Mouse (Mus musculus) liver, embryonic 12.5 days (tissue): ENCODE data around the gene Hoxa5. TPM values are rescaled to one million over a fixed set of nuclear protein-coding genes. Genes with fewer than 3 reads are reported as not detected.

Source experiments
- ATAC-seq: fragments of 200-750 bp; cut with Nextera tagmentation; 2 replicates; pipeline ENCODE4 v1.8.0; 2017; ENCODE audit warnings: moderate number of reproducible peaks, mild to moderate bottlenecking, moderate library complexity
- H3K27ac ChIP-seq: fragments of 300-500 bp; sonication (generic); 2 replicates; pipeline ENCODE4 v1.5.1; 2016; ENCODE audit warnings: mild to moderate bottlenecking
- H3K27me3 ChIP-seq: fragments of 300-500 bp; sonication (generic); replicated peaks from 2 replicates; pipeline ENCODE4 v1.6.1; 2016; ENCODE audit warnings: mild to moderate bottlenecking, moderate library complexity
- H3K36me3 ChIP-seq: fragments of 300-500 bp; sonication (generic); 2 replicates; pipeline ENCODE4 v1.6.1; 2016; ENCODE audit warnings: mild to moderate bottlenecking, moderate library complexity
- H3K4me1 ChIP-seq: fragments of 300-500 bp; sonication (generic); 2 replicates; pipeline ENCODE4 v1.6.1; 2016
- H3K4me2 ChIP-seq: fragments of 300-500 bp; sonication (generic); 2 replicates; pipeline ENCODE4 v1.6.1; 2016; ENCODE audit warnings: mild to moderate bottlenecking, moderate library complexity
- H3K4me3 ChIP-seq: fragments of 300-500 bp; sonication (generic); 2 replicates; pipeline ENCODE4 v1.5.1; 2016; ENCODE audit warnings: mild to moderate bottlenecking, moderate library complexity
- H3K9ac ChIP-seq: fragments of 300-500 bp; sonication (generic); 2 replicates; pipeline ENCODE4 v1.6.1; 2016; ENCODE audit warnings: mild to moderate bottlenecking, moderate library complexity
- H3K9me3 ChIP-seq: fragments of 300-500 bp; sonication (generic); replicated peaks from 2 replicates; pipeline ENCODE4 v1.6.1; 2016; ENCODE audit warnings: mild to moderate bottlenecking, moderate library complexity
- WGBS: fragments of 180-500 bp; shearing (Covaris S2); methylation state at CpG from one replicate; pipeline ENCODE4 v1.1.7; 2016; ENCODE audit not compliant: insufficient replicate concordance; 5-methylcytosine and 5-hydroxymethylcytosine counted together
- polyA plus RNA-seq: library from polyadenylated mRNA; unstranded; fragments of >200 nt; fragmentation: Nextera tagmentation; extraction: Ambion mirVana; gene quantifications from 2 replicates; pipeline ENCODE4 v1.2.1, GENCODE M21; 2016

Gene Hoxa5
- polyA plus RNA-seq, 1 experiment from 2014 or later: 2.1 TPM

DNA sequence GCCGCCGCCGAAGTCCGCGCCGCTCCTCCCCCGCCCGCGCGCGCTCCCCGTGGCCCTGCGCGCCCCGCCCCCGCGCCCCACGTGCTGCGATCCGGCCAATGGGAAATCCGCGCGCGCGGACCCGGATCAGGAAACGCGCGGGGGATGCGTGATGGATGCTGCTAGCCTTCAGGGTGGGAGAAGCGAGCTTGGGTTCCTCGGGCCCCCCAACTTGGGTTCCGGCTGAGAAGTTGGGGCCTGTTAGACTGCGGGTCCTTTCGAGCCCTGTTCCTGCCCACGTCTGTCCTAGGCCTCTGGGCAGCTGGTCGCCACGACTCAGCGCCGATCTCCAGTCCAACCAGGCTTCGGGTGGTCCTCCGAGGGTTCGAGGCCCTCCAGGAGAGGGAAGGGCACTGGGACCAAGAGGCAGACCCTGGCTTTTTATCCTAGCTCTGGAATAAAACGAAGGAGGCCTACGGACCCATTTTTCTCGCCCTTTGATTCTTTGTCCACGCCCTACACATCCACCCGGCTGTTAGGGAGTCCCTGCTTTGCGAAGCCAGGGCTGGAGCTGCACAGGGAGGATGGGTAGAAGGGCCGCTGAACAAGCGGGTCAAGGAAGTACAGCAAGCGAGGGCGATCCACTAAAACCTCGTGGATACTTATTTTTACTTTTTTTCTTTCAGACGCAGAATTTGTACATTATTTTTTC is 12.4 kb downstream of the Hoxa5 start:
- H3K9me3 ChIP-seq: no peaks in the 10 kb centered on the region
- 3% methylated on average over 33 of the region's 55 CpGs for WGBS
- no peak overlapping the region for H3K27ac ChIP-seq
- peak overlapping the region; percentile 54 for H3K4me3 ChIP-seq
- peak overlapping the region; percentile 48 for H3K9ac ChIP-seq
- ATAC-seq: 0 out of 2 replicates have a peak, but pooled peaks have one; percentile 24
- H3K4me1 ChIP-seq: peaks cover 13% of the 10 kb centered on the region
- no peaks in the 10 kb centered on the region for H3K36me3 ChIP-seq
- H3K4me2 ChIP-seq: peak overlapping the region; percentile 63
- peaks cover 99% of the 10 kb centered on the region for H3K27me3 ChIP-seq

DNA sequence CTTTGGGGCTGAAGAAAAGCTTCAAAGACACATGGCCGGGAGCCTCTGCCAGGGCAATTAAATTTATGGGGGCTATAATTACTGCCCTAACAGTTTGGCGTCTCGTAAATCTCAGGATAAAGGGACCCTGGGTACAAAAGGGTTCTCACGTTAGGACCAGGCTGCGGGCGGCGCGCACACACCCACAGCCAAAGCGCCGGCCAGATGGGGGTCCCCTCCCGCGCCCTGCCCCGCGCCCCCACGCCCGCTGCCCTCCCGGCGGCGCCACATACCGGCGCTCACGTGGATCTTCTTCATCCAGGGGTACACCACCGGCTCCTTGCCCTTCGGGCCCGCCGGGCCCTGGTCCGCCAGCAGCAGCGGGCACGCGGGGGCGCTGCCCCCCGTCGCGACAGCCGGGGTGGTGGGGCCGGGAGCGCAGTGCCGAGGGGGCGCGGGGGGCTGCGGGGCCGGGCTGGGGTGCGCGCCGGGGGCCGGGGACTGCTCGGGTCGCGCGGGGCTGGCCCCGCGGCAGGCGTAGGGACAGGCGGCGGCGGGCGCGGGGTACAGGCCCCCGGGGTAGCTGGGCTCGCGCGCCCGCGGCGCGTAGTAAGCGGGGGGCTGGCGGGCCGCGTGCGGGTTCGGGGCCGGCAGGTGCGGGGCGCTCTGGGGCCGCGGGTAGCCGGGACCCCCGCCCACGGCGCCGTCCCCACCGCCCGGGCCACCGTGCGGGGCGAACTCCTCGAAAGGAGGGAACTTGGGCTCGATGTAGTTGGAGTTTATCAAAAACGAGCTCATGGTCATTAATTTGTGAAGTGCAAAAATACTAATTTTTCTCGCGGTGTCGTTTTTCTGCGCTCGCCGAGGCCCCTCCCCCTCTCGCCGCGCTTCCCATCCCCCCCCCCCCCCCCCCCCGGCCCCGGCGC is 13.2 kb downstream of the Hoxa5 start, which contains the start of gene Hoxa4:
Hoxa4 (minus strand) TSS at position 848 of the 905 bp plus-strand sequence.
- no peak for ATAC-seq
- H3K27me3 ChIP-seq: peaks cover 99% of the 10 kb centered on the region
- H3K4me3 ChIP-seq: peak within 1 kb of the TSS; percentile 54
- peak within 1 kb of the TSS; percentile 60 for H3K9ac ChIP-seq
- 2% methylated on average over 78 of the region's 102 CpGs for WGBS
- H3K27ac ChIP-seq: peak within 1 kb of the TSS; percentile 67
- H3K9me3 ChIP-seq: no peaks in the 10 kb centered on the region
- peaks cover 13% of the 10 kb centered on the region for H3K4me1 ChIP-seq
- H3K36me3 ChIP-seq: no peaks in the 10 kb centered on the region
- H3K4me2 ChIP-seq: peak within 1 kb of the TSS; percentile 63

DNA sequence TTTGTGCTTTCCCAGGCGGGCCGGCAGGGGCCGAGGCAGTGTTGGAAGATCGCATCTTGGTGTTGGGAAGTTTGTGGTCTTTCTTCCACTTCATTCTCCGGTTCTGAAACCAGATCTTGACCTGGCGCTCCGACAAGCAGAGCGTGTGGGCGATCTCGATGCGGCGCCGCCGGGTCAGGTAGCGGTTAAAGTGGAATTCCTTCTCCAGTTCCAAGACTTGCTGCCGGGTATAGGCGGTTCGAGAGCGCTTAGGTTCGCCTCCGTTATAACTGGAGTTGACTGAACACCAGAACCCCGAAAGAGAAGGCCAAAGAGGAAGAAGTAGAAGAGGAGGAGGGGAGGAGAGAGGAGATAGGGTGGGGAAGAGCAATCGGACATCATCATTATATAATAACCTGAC is 14.0 kb downstream of the Hoxa5 start:
- Histone ChIP-seq H3K27me3 (peaks cover 99% of the 10 kb centered on the region), H3K9me3 (no peaks in the 10 kb centered on the region), H3K4me2 (peak overlapping the region; percentile 63), H3K4me3 (peak overlapping the region; percentile 54), H3K9ac (no peak overlapping the region; the same call in 1 of the 2 replicates), H3K27ac (0 out of 2 replicates have a peak overlapping the region, but pooled peaks have one; percentile 6), H3K36me3 (no peaks in the 10 kb centered on the region), H3K4me1 (peaks cover 13% of the 10 kb centered on the region)
- ATAC-seq: no peak
- WGBS: 2% methylated on average over 23 of the region's 23 CpGs

DNA sequence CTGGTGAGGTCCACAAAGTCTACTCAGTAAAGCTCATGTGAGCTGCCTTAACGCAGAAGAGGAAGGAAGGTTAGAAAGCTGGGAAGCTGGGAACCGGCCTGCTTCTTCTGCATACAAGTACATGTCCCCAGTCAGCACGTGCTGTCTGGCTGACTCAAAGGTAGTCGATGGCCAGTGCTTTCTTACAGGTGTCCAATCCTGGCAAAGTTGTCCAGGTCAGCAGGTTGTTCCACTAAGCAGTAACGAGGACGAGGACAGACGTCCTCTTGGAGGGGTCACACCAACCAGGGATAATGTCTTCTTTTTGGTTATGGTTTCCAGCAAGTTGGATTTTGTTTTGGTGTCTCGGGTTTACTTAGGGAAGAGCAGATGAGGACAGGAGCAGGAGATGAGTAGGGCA is 14.5 kb downstream of the Hoxa5 start:
- Histone ChIP-seq H3K27me3 (peaks cover 99% of the 10 kb centered on the region), H3K27ac (no peak overlapping the region), H3K4me1 (peaks cover 13% of the 10 kb centered on the region), H3K4me2 (peak overlapping the region; percentile 63; the same call in 1 of the 2 replicates), H3K36me3 (no peaks in the 10 kb centered on the region), H3K9me3 (no peaks in the 10 kb centered on the region), H3K9ac (no peak overlapping the region), H3K4me3 (0 out of 2 replicates have a peak overlapping the region, but pooled peaks have one; percentile 54)
- ATAC-seq: no peak
- WGBS: 11% methylated on average over 8 of the region's 8 CpGs

DNA sequence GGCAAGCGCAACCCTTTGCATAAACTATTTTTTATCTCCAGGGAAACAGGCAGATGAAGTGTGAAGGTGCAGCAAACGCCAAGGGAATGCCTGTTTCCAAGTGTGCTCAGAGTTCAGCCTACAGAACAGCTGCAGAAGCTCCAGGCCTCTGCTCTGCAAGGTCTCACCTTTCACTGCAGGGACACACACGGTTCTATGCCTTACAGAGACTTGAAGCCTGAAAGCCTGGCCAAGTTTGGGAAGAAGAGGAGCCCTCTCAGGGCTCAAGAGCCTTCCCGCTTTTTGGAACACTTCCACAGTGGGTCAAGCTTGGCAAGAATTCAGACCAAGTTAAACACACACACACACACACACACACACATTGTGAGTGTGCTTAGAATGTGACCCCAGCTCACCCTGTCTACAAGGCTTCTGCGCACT is 15.2 kb downstream of the Hoxa5 start:
- Histone ChIP-seq H3K4me1 (peaks cover 16% of the 10 kb centered on the region), H3K36me3 (no peaks in the 10 kb centered on the region), H3K4me2 (no peak overlapping the region), H3K27me3 (peaks cover 99% of the 10 kb centered on the region), H3K4me3 (no peak overlapping the region), H3K27ac (no peak overlapping the region), H3K9me3 (no peaks in the 10 kb centered on the region), H3K9ac (no peak overlapping the region)
- WGBS: 17% methylated on average over 5 of the region's 5 CpGs
- no peak for ATAC-seq

DNA sequence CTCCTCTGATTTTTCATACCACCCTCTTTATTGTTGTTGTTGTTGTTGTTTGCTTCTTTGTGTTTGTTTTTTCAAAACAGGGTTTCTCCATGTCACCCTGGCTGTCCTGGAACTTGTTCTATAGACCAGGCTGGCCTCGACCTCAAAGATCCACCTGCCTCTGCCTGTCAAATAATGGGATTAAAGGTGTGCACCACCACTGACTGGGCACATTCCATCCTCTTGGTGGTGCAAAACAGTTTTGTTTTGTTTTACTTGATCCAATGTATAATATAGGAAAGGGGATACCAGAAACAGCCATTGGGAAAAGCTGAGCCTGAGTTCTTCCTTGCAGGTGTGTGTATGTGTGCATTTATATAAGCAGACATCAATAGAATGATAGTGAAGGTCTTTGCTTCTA is 17.9 kb downstream of the Hoxa5 start:
- Histone ChIP-seq H3K4me3 (no peak overlapping the region), H3K27ac (no peak overlapping the region), H3K4me1 (peaks cover 15% of the 10 kb centered on the region; the same call in 1 of the 2 replicates), H3K27me3 (peaks cover 100% of the 10 kb centered on the region), H3K4me2 (no peak overlapping the region), H3K9me3 (no peaks in the 10 kb centered on the region), H3K9ac (no peak overlapping the region), H3K36me3 (no peaks in the 10 kb centered on the region)
- 27% methylated on average over 1 of the region's 1 CpGs for WGBS
- no peak for ATAC-seq

DNA sequence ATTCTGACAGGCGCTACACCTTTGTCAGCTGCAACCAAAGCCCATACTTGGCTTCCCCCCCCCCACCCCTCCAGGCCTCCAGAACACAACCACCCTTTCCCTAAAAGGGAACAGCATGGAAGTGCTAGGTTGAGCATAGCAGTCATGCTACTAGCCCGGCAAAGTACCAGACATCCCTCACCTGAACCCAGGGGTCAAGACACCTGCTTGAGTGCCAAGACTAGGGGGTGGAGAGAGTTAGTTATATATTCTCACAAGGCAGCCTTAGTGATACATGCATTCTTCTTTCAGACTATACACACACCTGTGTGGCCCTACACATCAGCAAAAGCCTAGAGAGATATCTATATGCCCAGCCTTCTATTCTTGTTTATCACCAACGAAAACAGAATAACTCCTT is 18.6 kb downstream of the Hoxa5 start:
- H3K27ac ChIP-seq: no peak overlapping the region
- H3K27me3 ChIP-seq: peaks cover 100% of the 10 kb centered on the region
- 15% methylated on average over 3 of the region's 3 CpGs for WGBS

DNA sequence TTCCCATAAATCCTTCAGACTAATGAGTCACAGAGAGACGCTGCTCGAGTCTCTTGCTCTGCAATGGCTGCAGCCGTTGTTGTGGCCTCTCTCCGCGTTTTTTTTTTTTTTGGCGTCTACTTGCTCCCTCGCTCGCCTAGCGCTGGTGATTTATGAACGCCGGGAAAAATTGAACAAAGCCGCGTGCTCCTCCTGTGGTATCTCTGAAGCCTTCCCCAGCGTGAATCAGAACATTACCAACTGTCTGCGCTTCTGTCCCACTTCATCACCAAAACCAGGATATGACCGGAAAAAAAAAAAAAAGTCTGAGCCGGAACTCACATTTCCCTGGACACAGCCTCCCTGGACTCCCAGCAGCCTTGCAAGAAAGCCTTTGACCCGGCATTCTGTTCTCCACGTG is 19.2 kb downstream of the Hoxa5 start:
- Histone ChIP-seq H3K4me2 (no peak overlapping the region), H3K9me3 (no peaks in the 10 kb centered on the region), H3K27me3 (peaks cover 100% of the 10 kb centered on the region), H3K9ac (no peak overlapping the region), H3K36me3 (no peaks in the 10 kb centered on the region), H3K27ac (no peak overlapping the region), H3K4me3 (no peak overlapping the region), H3K4me1 (peaks cover 13% of the 10 kb centered on the region; the same call in 1 of the 2 replicates)
- WGBS: 3% methylated on average over 19 of the region's 19 CpGs
- no peak for ATAC-seq

More for the DNA sequence above, 18.6 kb downstream of the Hoxa5 start:
- H3K4me3 ChIP-seq: no peak overlapping the region
- H3K9me3 ChIP-seq: no peaks in the 10 kb centered on the region
- no peaks in the 10 kb centered on the region for H3K36me3 ChIP-seq
- no peak overlapping the region for H3K9ac ChIP-seq
- ATAC-seq: no peak
- peaks cover 13% of the 10 kb centered on the region; the same call in 1 of the 2 replicates for H3K4me1 ChIP-seq
- H3K4me2 ChIP-seq: no peak overlapping the region

DNA sequence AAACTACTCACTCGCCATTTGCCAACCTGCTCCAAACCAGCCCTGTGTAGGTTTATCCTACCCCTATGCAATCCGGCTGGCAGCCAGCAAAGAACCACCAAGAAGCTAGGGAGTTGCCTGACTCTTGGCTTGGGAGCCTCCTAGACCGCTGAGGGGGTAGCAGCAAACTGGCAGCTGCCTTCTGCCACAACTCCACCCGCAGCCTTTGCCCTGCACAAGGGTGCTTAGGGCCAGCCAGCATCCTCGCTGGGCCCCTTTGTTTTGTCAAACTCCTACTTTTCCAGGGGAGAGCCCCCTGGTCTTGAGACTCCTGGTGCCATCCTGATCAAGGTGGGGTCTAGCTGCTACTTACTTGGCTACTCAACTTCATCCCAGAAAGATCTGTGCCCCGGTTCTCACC is 19.7 kb downstream of the Hoxa5 start:
- WGBS: 6% methylated on average over 6 of the region's 6 CpGs
- Histone ChIP-seq H3K4me1 (peaks cover 13% of the 10 kb centered on the region; the same call in 1 of the 2 replicates), H3K4me2 (no peak overlapping the region), H3K9ac (no peak overlapping the region), H3K9me3 (no peaks in the 10 kb centered on the region), H3K27me3 (peaks cover 100% of the 10 kb centered on the region), H3K36me3 (no peaks in the 10 kb centered on the region), H3K4me3 (no peak overlapping the region), H3K27ac (no peak overlapping the region)
- no peak for ATAC-seq

DNA sequence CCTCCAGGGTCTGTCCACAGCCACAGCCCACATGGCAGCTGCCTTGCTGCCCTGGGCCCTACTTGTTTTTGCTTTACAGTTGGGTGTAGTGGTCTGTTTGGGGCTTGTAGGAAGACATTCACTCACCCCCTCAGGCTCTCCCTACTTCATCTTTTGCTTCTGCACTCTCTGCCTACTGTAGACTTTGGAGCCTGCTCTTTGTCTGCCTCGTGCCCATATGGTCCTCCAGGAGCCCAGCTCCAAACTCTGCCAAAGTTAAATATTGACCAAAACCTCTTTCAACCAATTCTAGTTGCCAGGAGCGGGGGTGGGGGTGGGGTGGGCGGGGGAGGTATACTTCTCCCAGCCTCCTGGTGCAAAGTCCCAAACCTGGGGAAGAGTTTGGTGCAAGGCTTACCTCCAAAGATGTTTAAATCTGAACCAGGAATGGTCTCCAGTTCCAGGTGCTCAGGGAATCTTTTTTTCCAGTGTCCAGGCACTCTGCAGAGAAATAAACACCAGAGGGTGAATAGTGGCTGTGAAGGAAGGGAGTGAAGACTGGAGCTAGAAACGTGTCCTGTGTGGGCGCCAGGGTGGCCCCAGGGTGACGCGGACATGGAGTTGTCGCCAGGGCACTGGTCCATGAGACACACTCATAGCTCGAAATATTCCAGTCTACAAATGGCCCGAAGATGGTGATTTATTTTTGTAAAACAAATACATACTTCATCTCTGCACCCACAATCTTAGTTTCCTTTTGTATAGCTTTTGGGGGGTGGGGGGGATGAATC is 20.9 kb downstream of the Hoxa5 start:
- peak overlapping the region; percentile 29; the same call in 1 of the 2 replicates for H3K4me2 ChIP-seq
- H3K4me3 ChIP-seq: no peak overlapping the region
- no peak overlapping the region for H3K9ac ChIP-seq
- no peaks in the 10 kb centered on the region for H3K9me3 ChIP-seq
- ATAC-seq: no peak
- H3K4me1 ChIP-seq: peaks cover 13% of the 10 kb centered on the region; the same call in 1 of the 2 replicates
- no peaks in the 10 kb centered on the region for H3K36me3 ChIP-seq
- peak overlapping the region; percentile 49; the same call in 1 of the 2 replicates for H3K27ac ChIP-seq
- WGBS: 23% methylated on average over 10 of the region's 10 CpGs
- peaks cover 100% of the 10 kb centered on the region for H3K27me3 ChIP-seq

DNA sequence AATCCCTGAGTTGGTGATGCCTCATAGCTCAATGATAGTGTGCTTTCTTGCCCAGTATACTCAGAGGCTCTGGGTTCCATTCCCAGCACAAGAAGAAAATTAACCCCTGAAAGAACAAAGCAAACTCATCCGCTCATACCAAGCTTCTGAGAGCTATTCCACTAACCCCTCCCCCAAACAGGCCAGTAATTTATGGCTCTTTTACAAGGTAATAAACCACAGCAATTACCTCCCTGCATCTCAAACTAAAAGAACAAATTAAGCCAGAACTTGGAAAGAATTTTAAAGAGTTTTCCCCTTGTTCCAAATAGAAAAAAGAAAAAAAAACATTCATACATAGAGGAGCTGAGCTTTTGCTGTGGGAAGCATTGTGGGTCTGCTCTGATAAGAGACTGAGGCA is 21.6 kb downstream of the Hoxa5 start:
- ATAC-seq: no peak
- H3K4me2 ChIP-seq: peak overlapping the region; percentile 29; the same call in 1 of the 2 replicates
- peaks cover 100% of the 10 kb centered on the region for H3K27me3 ChIP-seq
- 32% methylated on average over 1 of the region's 1 CpGs for WGBS
- no peaks in the 10 kb centered on the region for H3K36me3 ChIP-seq
- H3K27ac ChIP-seq: peak overlapping the region; percentile 49; the same call in 1 of the 2 replicates
- no peak overlapping the region for H3K4me3 ChIP-seq
- H3K9me3 ChIP-seq: no peaks in the 10 kb centered on the region
- H3K4me1 ChIP-seq: peaks cover 13% of the 10 kb centered on the region; the same call in 1 of the 2 replicates
- H3K9ac ChIP-seq: no peak overlapping the region
